Mouse (Mus musculus) C2C12 (cell line): ENCODE data around the gene Frs2.

ENCODE experiments used
- CTCF ChIP-seq: IDR thresholded peaks from one replicate; pipeline ENCODE4 v1.5.1; 2011; ENCODE audit not compliant: control insufficient read depth, insufficient read depth, insufficient read length
- MAX ChIP-seq: IDR thresholded peaks from one replicate; pipeline ENCODE4 v1.6.1; 2011; ENCODE audit warnings: mild to moderate bottlenecking, control low read depth

DNA sequence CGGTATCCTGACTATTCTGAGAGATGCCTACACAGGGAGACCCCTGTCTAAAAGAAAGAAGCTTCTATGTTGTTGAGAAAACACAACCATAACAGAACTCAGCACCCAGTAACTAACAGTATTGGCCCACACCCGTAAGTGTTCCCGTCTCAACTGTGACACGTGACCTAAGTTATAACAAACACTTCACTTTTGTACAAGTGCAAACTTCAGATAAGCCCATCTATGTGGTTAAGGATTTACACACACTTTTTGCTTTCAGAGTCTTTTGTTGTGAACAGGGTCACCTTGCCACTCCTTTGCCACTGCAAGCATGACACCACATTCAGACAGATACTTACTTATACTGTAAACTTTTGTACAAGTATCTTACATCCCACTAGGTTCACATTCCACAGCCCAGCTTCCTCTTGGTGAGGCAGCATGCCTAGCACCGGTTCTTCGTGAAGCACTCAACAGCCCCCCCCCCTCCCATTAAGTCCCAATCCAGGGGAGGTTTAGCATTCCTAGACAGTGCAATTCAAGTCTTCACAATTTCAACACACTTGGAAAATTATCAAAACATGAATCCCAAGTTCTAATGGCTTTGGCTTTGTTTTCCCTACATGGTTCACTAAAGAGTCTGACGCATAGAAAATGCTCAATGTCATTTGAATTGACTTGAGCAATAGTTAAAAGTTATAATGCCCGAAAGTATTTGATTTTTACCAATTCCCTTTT, 2.6 kb downstream of the Frs2 start:
- TF ChIP-seq MAX (no peak), CTCF (no peak)
